10 mouse cellular contexts compared by ENCODE assay signal in genomic region chr9:80155277-80155676, GRCm38 (mm10). TPM values are rescaled to one million over a fixed set of nuclear protein-coding genes. Genes with fewer than 3 reads are reported as not detected.
A peak's percentile ranks its signal among the peaks of the same experiment; 100 is the strongest.
DNase-seq lines count a peak whose midpoint lies in the region; ATAC-seq lines count a peak whose summit lies in the region.
"Had no signal": no experiment of that assay in that cellular context is flagged by ENCODE, and none has a peak within 500 bp of the region (broad histone marks: within the 10 kb centered on the region; RNA-seq: fewer than 3 reads in every experiment).

No protein-coding gene starts in this region.

- H3K9me3 ChIP-seq in hindbrain, embryonic 16.5 days (ENCODE audit: control insufficient read depth, low read length), result no peaks in the 10 kb centered on the region
- H3K9me3 ChIP-seq in neural tube, embryonic 15.5 days (replicated peaks), result no peaks in the 10 kb centered on the region
- H3K9me3 ChIP-seq: G1E had no signal

- H3K4me3 ChIP-seq in hindbrain, embryonic 16.5 days (ENCODE audit: low read length), result no peak overlapping the region
- no peak overlapping the region for H3K4me3 ChIP-seq in neural tube, embryonic 15.5 days (replicated peaks)
- H3K4me3 ChIP-seq: erythroblast, embryonic 14.5 days had no signal

- intact Hi-C loops in left cerebral cortex, postnatal 14 days (cut with DNase I), result no loop called here

- ATAC-seq in hindbrain, embryonic 16.5 days, result peak; percentile 50
- peak; percentile 55; the same call in 1 of the 2 replicates for ATAC-seq in neural tube, embryonic 15.5 days (ENCODE audit: low FRiP score)

- DNase-seq in left cerebral cortex, adult 18-20 months (ENCODE audit: low spot score in 2 of 2), result peak; percentile 24 to 48
- no peak for DNase-seq in left cerebral cortex, adult 11 months (ENCODE audit: low spot score)
- DNase-seq in frontal cortex, adult 2 months (ENCODE audit: extremely low spot score in 1 of 2, low spot score in 1 of 2), result peak; percentile 39 to 71
- DNase-seq in left cerebral cortex, postnatal 14 days (ENCODE audit: low spot score in 2 of 2), result peak; percentile 57 to 72
- no peak for DNase-seq in cerebellum, adult 9-10 months
- no peak for DNase-seq in yolk sac, embryonic 10.5 days (ENCODE audit: low spot score)

- peaks cover 5% of the 10 kb centered on the region for H3K36me3 ChIP-seq in hindbrain, embryonic 16.5 days (ENCODE audit: control insufficient read depth, insufficient read depth, low read length)
- peaks cover 13% of the 10 kb centered on the region; the same call in 1 of the 2 replicates for H3K36me3 ChIP-seq in neural tube, embryonic 15.5 days

- H3K4me2 ChIP-seq in hindbrain, embryonic 16.5 days (ENCODE audit: low read length), result no peak overlapping the region
- H3K4me2 ChIP-seq in neural tube, embryonic 15.5 days, result no peak overlapping the region

- H3K27me3 ChIP-seq in hindbrain, embryonic 16.5 days (replicated peaks; ENCODE audit: control insufficient read depth, insufficient read depth, low read length), result no peaks in the 10 kb centered on the region
- no peaks in the 10 kb centered on the region for H3K27me3 ChIP-seq in neural tube, embryonic 15.5 days (replicated peaks)

- H3K9ac ChIP-seq in hindbrain, embryonic 16.5 days (ENCODE audit: low read depth, low read length), result no peak overlapping the region
- no peak overlapping the region for H3K9ac ChIP-seq in neural tube, embryonic 15.5 days (replicated peaks)

- H3K4me1 ChIP-seq in hindbrain, embryonic 16.5 days (ENCODE audit: control insufficient read depth, insufficient read depth, low read depth, low read length), result peaks cover 4% of the 10 kb centered on the region; the same call in 1 of the 2 replicates
- 0 out of 2 replicates have a peak, but pooled peaks cover 3% of the 10 kb centered on the region for H3K4me1 ChIP-seq in neural tube, embryonic 15.5 days

- 40% methylated on average over 5 of the region's 5 CpGs for WGBS in hindbrain, embryonic 16.5 days
- 45% methylated on average over 5 of the region's 5 CpGs for WGBS in neural tube, embryonic 15.5 days

- no peak overlapping the region for H3K27ac ChIP-seq in hindbrain, embryonic 16.5 days (ENCODE audit: low read depth, low read length)
- no peak overlapping the region for H3K27ac ChIP-seq in neural tube, embryonic 15.5 days (replicated peaks)

RNA-seq across cellular contexts. Expression of gene Myo6, which starts 9.6 kb away (rescaled TPM):
- total RNA-seq in left cerebral cortex, adult 18-20 months (2021), result 10 to 100 TPM; 57.4 to 60.5 TPM
- polyA plus RNA-seq in frontal cortex, adult 2 months (2012; rRNA removed), result 62.6 and 66.0 TPM in 2 replicates
- polyA plus RNA-seq in hindbrain, embryonic 16.5 days (2015; fragmentation: Nextera tagmentation; extraction: Ambion mirVana), result 24.4 and 26.8 TPM in 2 replicates
- total RNA-seq in left cerebral cortex, postnatal 14 days (2021), result 10 to 100 TPM; 57.5 to 60.0 TPM
- polyA plus RNA-seq in neural tube, embryonic 15.5 days (2015; fragmentation: Nextera tagmentation; extraction: Ambion mirVana), result 18.1 and 25.7 TPM in 2 replicates

Comparison
In these comparisons a context has a peak if more than half of its experiments do, and no peak if none do; other contexts are left out.
1. DNase-seq: peak in left cerebral cortex, adult 18-20 months (2 of 2), frontal cortex, adult 2 months (2 of 2) and left cerebral cortex, postnatal 14 days (2 of 2); none in left cerebral cortex, adult 11 months (single experiment), cerebellum, adult 9-10 months (single experiment) and yolk sac, embryonic 10.5 days (single experiment).